Mouse (Mus musculus) kidney, embryonic 15.5 days (tissue): ENCODE results near the gene Llgl2. TPM values are rescaled to one million over a fixed set of nuclear protein-coding genes. Genes with fewer than 3 reads are reported as not detected.

Experiments used
- ATAC-seq: fragments of 200-750 bp; cut with Nextera tagmentation; replicated peaks from 2 replicates; pipeline ENCODE4 v1.8.0; 2017; ENCODE audit warnings: moderate TSS enrichment; ENCODE audit not compliant: low FRiP score
- H3K27ac ChIP-seq: fragments of 300-500 bp; sonication (generic); 2 replicates; pipeline ENCODE4 v1.5.1; 2015; ENCODE audit warnings: mild to moderate bottlenecking, inconsistent platforms
- H3K27me3 ChIP-seq: fragments of 300-500 bp; sonication (generic); 2 replicates; pipeline ENCODE4 v1.6.1; 2015; ENCODE audit warnings: inconsistent platforms
- H3K36me3 ChIP-seq: fragments of 300-500 bp; sonication (generic); 2 replicates; pipeline ENCODE4 v1.6.1; 2015; ENCODE audit warnings: inconsistent platforms
- H3K4me1 ChIP-seq: fragments of 300-500 bp; sonication (generic); 2 replicates; pipeline ENCODE4 v1.6.1; 2015; ENCODE audit warnings: inconsistent platforms
- H3K4me2 ChIP-seq: fragments of 300-500 bp; sonication (generic); 2 replicates; pipeline ENCODE4 v1.6.1; 2015; ENCODE audit warnings: moderate library complexity, mild to moderate bottlenecking, inconsistent platforms
- H3K4me3 ChIP-seq: fragments of 300-500 bp; sonication (generic); replicated peaks from 2 replicates; pipeline ENCODE4 v1.5.1; 2015; ENCODE audit warnings: mild to moderate bottlenecking, inconsistent platforms
- H3K9ac ChIP-seq: fragments of 300-500 bp; sonication (generic); 2 replicates; pipeline ENCODE4 v1.6.1; 2015; ENCODE audit warnings: mild to moderate bottlenecking, inconsistent platforms
- H3K9me3 ChIP-seq: fragments of 300-500 bp; sonication (generic); replicated peaks from 2 replicates; pipeline ENCODE4 v1.6.1; 2016; ENCODE audit warnings: inconsistent platforms
- WGBS: fragments of 180-500 bp; shearing (Covaris S2); methylation state at CpG from one replicate; pipeline ENCODE4 v1.1.7; 2015; ENCODE audit warnings: mixed read lengths; 5-methylcytosine and 5-hydroxymethylcytosine counted together
- polyA plus RNA-seq: library from polyadenylated mRNA; unstranded; fragments of >200 nt; fragmentation: Nextera tagmentation; extraction: Ambion mirVana; gene quantifications from 2 replicates; pipeline ENCODE4 v1.2.1, GENCODE M21; 2015

Gene Llgl2
- polyA plus RNA-seq, 1 experiment from 2014 or later, result 41.0 TPM

DNA sequence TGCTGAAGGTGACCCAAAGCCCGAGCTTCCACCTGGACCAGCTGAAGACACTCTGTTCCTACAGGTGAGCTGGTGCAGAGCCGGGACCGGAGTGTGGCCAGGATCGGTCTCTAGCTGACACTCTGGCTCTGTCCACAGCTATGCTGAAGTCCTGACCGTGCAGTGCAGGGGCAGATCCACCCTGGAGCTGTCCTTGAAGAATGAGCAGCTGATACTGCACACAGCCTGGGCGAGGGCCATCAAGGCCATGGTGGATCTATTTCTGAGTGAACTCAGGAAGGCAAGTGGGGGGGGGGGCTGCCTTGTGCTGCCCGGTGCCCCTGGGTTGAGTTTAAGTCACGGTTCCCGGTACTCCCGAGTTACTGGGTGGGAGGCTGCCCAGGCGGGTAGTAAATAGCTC is 62.6 kb downstream of the Llgl2 start:
- ATAC-seq, result no peak
- Histone ChIP-seq H3K4me3 (no peak overlapping the region), H3K9me3 (no peaks in the 10 kb centered on the region), H3K36me3 (no peaks in the 10 kb centered on the region), H3K27ac (no peak overlapping the region), H3K4me2 (no peak overlapping the region), H3K4me1 (peaks cover 21% of the 10 kb centered on the region), H3K27me3 (peaks cover 23% of the 10 kb centered on the region), H3K9ac (no peak overlapping the region)
- WGBS, result 89% methylated on average over 11 of the region's 11 CpGs

- Histone ChIP-seq H3K9me3 (no peaks in the 10 kb centered on the region), H3K4me3 (no peak overlapping the region), H3K27me3 (peaks cover 14% of the 10 kb centered on the region), H3K36me3 (peaks cover 6% of the 10 kb centered on the region; the same call in 1 of the 2 replicates), H3K9ac (no peak overlapping the region), H3K27ac (no peak overlapping the region), H3K4me1 (peaks cover 32% of the 10 kb centered on the region), H3K4me2 (no peak overlapping the region)
- WGBS, result 86% methylated on average over 5 of the region's 5 CpGs
- no peak for ATAC-seq
These were observed 64.2 kb downstream of the Llgl2 start for GRCm38 (mm10) chr11:115888020-115888419.

DNA sequence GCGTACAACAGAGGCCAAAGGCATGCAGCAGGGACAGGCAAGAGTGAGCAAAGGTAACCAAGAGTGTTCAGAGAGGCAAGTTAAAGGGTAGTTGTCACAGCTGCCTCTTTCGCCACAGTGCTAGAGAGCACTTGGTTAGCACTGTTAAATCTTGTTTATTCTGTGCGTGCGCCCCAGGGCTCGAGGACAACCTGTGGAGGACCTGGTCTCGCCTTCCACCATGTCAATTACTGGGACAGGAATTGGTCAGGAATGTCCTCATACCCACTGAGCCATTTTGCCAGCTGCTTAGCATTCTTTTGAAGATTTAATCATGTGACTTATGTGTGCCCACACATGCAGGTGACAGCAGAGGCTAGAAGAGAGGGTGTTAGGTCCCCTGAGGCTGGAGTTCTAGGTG is 65.3 kb downstream of the Llgl2 start:
- no peak for ATAC-seq
- H3K4me1 ChIP-seq, result peaks cover 24% of the 10 kb centered on the region
- H3K27me3 ChIP-seq, result 0 out of 2 replicates have a peak, but pooled peaks cover 3% of the 10 kb centered on the region
- no peak overlapping the region for H3K27ac ChIP-seq
- H3K36me3 ChIP-seq, result peaks cover 15% of the 10 kb centered on the region
- no peaks in the 10 kb centered on the region for H3K9me3 ChIP-seq
- H3K4me2 ChIP-seq, result no peak overlapping the region
- no peak overlapping the region for H3K9ac ChIP-seq
- H3K4me3 ChIP-seq, result no peak overlapping the region
- WGBS, result 84% methylated on average over 6 of the region's 6 CpGs

- Histone ChIP-seq H3K4me3 (no peak overlapping the region), H3K9ac (no peak overlapping the region), H3K27ac (no peak overlapping the region), H3K27me3 (no peaks in the 10 kb centered on the region), H3K4me2 (no peak overlapping the region), H3K36me3 (peaks cover 40% of the 10 kb centered on the region), H3K4me1 (peaks cover 16% of the 10 kb centered on the region), H3K9me3 (no peaks in the 10 kb centered on the region)
- no peak for ATAC-seq
- WGBS, result 55% methylated on average over 6 of the region's 6 CpGs
These were observed 68.4 kb downstream of the Llgl2 start for GRCm38 (mm10) chr11:115892213-115892612.

GRCm38 (mm10) chr11:115893071-115893470 is 69.2 kb downstream of the Llgl2 start:
- WGBS, result 85% methylated on average over 9 of the region's 9 CpGs
- ATAC-seq, result no peak
- peaks cover 13% of the 10 kb centered on the region; the same call in 1 of the 2 replicates for H3K4me1 ChIP-seq

GRCm38 (mm10) chr11:115894755-115895520 is 71.1 kb downstream of the Llgl2 start:
- Histone ChIP-seq H3K9me3 (no peaks in the 10 kb centered on the region), H3K4me3 (no peak overlapping the region), H3K9ac (no peak overlapping the region), H3K36me3 (peaks cover 40% of the 10 kb centered on the region), H3K27ac (no peak overlapping the region), H3K4me1 (peaks cover 29% of the 10 kb centered on the region), H3K4me2 (no peak overlapping the region), H3K27me3 (no peaks in the 10 kb centered on the region)
- no peak for ATAC-seq
- 70% methylated on average over 14 of the region's 14 CpGs for WGBS

More at GRCm38 (mm10) chr11:115893071-115893470, 69.2 kb downstream of the Llgl2 start:
- no peaks in the 10 kb centered on the region for H3K27me3 ChIP-seq
- H3K36me3 ChIP-seq, result peaks cover 40% of the 10 kb centered on the region
- no peak overlapping the region for H3K9ac ChIP-seq
- H3K4me2 ChIP-seq, result no peak overlapping the region
- no peak overlapping the region for H3K4me3 ChIP-seq
- H3K27ac ChIP-seq, result no peak overlapping the region
- no peaks in the 10 kb centered on the region for H3K9me3 ChIP-seq

GRCm38 (mm10) chr11:115898446-115898845 is 74.6 kb downstream of the Llgl2 start:
- no peak for ATAC-seq
- peak overlapping the region; percentile 90 for H3K27ac ChIP-seq
- H3K36me3 ChIP-seq, result peaks cover 31% of the 10 kb centered on the region
- peaks cover 50% of the 10 kb centered on the region for H3K4me1 ChIP-seq
- WGBS, result 81% methylated on average over 7 of the region's 7 CpGs
- H3K4me3 ChIP-seq, result no peak overlapping the region
- 0 out of 2 replicates have a peak overlapping the region, but pooled peaks have one; percentile 0 for H3K9ac ChIP-seq
- H3K9me3 ChIP-seq, result no peaks in the 10 kb centered on the region
- no peak overlapping the region for H3K4me2 ChIP-seq
- no peaks in the 10 kb centered on the region for H3K27me3 ChIP-seq

DNA sequence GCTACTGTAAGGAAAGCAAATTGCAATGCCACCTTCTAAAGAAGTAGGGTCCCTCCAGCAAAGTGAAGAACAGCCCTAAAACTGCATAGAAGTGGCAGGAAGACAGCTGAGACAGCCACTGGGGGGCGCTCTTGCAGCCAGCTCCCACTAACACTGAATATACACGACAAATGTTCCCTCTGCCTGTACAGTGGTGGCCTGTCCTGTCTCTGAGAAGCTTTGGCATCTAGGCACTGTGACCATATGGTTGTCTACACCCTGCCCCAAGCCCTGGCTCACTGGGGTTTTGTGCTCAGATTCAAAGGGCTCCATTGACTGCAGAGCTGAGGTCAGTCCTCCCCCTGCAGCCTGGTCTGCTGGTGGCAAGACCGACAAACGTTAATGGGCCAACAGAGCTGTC is 75.0 kb downstream of the Llgl2 start:
- no peak overlapping the region for H3K4me2 ChIP-seq

DNA sequence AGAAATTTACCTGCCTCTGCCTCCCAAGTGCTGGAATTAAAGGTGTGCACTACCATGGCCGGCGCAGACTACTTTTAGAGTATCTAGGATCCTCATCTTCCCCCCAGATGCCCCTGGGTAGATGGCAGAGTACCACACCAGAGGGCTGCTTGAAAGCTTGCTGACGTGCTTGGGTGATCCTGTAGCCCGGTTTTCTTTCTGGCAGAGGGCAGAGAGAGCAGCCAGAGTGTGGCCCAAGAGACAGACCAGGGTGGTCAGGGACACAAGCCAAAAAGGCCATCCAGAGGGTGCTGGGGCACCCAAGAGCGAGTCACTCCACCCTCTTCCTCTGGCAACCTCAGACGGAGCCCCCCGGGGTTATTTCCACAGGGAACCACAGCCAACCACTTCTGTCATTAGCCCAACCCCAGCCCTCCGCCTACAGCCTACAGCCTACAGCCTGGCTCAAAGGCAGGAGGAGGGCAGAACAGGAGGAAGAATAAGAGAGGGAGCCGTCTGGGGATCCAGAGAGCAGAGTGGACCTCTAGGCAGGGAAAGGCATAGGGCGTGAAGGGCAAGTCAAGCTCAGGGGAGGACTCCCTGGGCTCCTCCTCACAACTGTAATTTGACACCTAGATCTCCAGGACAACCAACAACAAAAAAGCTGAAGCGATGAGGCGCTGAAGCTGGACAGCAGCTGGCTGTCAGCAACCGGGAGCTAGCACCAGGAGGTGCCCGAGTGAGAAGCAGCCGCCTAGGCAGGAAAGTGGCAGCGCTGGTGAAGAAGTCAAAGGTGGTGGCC is 75.8 kb downstream of the Llgl2 start, which contains the start of gene Smim5:
TSS of gene Smim5 (plus strand) at position 481 of the 781 bp plus-strand sequence.
- H3K9ac ChIP-seq, result no peak within 1 kb of the TSS
- peak within 1 kb of the TSS; percentile 9; the same call in 1 of the 2 replicates for H3K4me3 ChIP-seq
- peaks cover 62% of the 10 kb centered on the region for H3K4me1 ChIP-seq
- peak; percentile 88 for ATAC-seq
- H3K9me3 ChIP-seq, result no peaks in the 10 kb centered on the region
- 17% methylated on average over 16 of the region's 16 CpGs for WGBS
- no peaks in the 10 kb centered on the region for H3K27me3 ChIP-seq
- peak within 1 kb of the TSS; percentile 90 for H3K27ac ChIP-seq
- peaks cover 20% of the 10 kb centered on the region for H3K36me3 ChIP-seq
- H3K4me2 ChIP-seq, result peak within 1 kb of the TSS; percentile 48

More for the DNA sequence above, 75.0 kb downstream of the Llgl2 start:
- H3K9ac ChIP-seq, result 0 out of 2 replicates have a peak overlapping the region, but pooled peaks have one; percentile 0
- H3K4me1 ChIP-seq, result peaks cover 54% of the 10 kb centered on the region
- H3K36me3 ChIP-seq, result peaks cover 28% of the 10 kb centered on the region
- no peaks in the 10 kb centered on the region for H3K9me3 ChIP-seq
- WGBS, result 12% methylated on average over 4 of the region's 4 CpGs
- H3K27me3 ChIP-seq, result no peaks in the 10 kb centered on the region
- ATAC-seq, result no peak
- peak overlapping the region; percentile 90 for H3K27ac ChIP-seq
- H3K4me3 ChIP-seq, result no peak overlapping the region

DNA sequence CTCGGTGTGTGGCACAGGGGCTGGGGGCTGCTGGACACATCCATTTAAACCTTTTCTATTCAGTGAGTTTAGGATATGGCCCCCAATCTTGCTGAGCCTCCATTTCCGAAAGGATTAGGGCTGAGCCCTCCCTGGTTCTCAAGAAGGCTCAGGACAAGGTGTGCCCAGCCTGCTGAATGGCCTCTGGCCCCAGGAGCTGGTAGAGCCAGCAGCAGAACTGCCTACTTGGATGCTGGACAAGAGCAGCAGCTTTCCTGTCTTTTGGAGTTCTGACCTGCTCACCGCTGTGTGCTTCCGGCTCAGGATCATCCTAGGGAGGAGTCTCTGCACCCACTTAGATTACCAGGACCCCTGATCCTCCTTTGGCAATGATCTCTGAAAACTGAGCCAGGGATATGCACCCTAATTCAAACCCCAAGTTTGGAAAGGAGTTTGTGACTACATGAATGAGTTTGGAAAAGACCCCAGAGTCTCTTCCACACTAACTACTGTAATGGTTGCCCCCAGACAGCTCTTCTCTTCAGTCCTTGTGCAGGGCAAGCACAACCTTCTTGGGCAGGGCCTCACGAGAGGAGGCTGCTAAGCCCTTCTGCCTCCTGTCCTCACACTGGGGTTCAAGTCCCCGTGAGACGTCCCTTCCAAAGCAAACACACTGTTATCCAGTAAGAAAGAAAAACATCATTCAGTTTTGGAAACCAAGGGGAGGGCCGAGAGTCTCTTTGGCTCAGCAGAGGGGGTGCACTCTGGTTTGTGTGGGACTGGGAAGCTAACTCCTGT is 76.9 kb downstream of the Llgl2 start:
- no peak for ATAC-seq
- H3K9ac ChIP-seq, result no peak overlapping the region
- 49% methylated on average over 8 of the region's 8 CpGs for WGBS
- H3K4me1 ChIP-seq, result peaks cover 73% of the 10 kb centered on the region
- peak overlapping the region; percentile 48 for H3K4me2 ChIP-seq
- no peaks in the 10 kb centered on the region for H3K27me3 ChIP-seq
- peak overlapping the region; percentile 9; the same call in 1 of the 2 replicates for H3K4me3 ChIP-seq
- peak overlapping the region; percentile 90 for H3K27ac ChIP-seq
- peaks cover 10% of the 10 kb centered on the region for H3K36me3 ChIP-seq
- H3K9me3 ChIP-seq, result no peaks in the 10 kb centered on the region

DNA sequence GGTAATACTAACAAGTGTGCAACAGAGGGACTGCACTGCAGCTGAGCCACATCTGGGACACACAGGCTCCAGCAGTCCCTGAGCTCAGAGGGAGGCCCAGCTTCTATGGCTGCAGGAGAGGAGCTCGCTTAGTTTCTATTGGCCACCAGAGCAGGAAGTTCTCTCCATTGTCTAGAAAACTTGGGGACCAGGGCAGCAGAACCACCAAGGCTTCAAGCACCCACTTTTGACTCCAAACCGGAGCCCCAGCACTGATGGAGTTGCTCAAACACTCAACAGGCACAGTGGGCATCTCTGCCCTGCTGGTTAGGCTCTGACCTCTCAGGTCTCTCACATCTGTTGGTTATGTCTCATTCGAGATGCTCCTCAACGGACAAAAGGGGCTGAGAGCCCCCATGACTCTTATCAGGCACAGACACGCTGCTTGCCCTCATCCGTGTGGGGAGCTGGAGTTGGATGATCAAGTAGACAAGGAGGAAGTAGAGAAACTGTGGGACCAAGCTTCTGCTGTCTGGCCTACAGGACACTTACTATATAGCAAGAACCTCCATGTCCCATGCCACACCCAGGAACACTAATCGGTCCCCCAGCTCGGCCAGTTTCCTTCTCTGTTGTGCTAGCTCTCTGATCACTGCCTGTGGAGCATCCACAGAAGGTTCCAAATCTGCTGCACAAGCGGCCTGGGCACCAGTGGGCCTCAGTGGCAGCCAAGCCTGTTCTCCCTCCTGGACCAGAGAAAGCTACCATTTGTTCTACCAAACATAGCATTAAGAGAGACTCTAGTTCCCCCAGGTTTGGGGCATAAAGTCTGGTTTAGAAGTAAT is 77.7 kb downstream of the Llgl2 start:
- Histone ChIP-seq H3K27me3 (no peaks in the 10 kb centered on the region), H3K4me3 (no peak overlapping the region), H3K9me3 (no peaks in the 10 kb centered on the region), H3K27ac (peak overlapping the region; percentile 10; the same call in 1 of the 2 replicates), H3K9ac (0 out of 2 replicates have a peak overlapping the region, but pooled peaks have one; percentile 1), H3K4me1 (peaks cover 81% of the 10 kb centered on the region), H3K4me2 (peak overlapping the region; percentile 6; the same call in 1 of the 2 replicates), H3K36me3 (peaks cover 6% of the 10 kb centered on the region)
- no peak for ATAC-seq
- 84% methylated on average over 9 of the region's 9 CpGs for WGBS
